Mouse (Mus musculus): Measurements from ENCODE around the gene Agl.

DNA sequence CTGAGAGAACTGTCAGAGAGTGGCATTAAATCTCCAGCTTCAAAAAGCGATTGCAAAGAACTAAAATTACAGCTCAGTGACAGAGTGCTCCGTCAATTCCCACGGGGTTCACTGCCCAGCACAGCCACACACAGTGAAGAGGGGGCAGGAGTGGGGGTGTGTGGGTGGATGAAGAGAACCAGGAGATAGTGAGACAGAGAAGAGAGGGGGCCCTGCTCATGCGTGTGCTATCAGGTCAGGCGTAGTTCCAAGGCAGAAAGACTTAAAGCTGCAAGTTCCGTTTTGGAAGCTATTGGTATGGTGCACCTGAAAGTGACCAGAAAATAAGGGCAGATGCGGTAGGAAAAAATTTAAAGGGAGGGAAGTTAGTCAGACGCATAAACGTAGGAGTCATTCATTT lies 97.0 kb downstream of the Agl start:
- TF ChIP-seq CTCF (IDR thresholded peaks at IDR 0.05; ENCODE audit: low read depth): no peak
- TF ChIP-seq EP300 (IDR thresholded peaks at IDR 0.05; ENCODE audit: low read depth): no peak

Data from liver, embryonic 14.5 days (tissue).